Mouse (Mus musculus): Measurements from ENCODE around the gene Scn8a. TPM values are rescaled to one million over a fixed set of nuclear protein-coding genes. Genes with fewer than 3 reads are reported as not detected.
"Not testable (repeated sequence)": the region's sequence is repeated elsewhere in the genome, so short reads cannot be mapped to it uniquely, and the experiment has no call there.

Scn8a gene
- 20.5 and 23.5 TPM in 2 replicates for polyA plus RNA-seq (2016; fragmentation: Nextera tagmentation; extraction: Ambion mirVana)

- peak within 1 kb of the TSS; percentile 96 for H3K4me3 ChIP-seq
- peaks cover 25% of the 10 kb centered on the region for H3K4me1 ChIP-seq
- H3K36me3 ChIP-seq: no peaks in the 10 kb centered on the region
- H3K9ac ChIP-seq (replicated peaks): peak within 1 kb of the TSS; percentile 50
- H3K4me2 ChIP-seq (replicated peaks): peak within 1 kb of the TSS; percentile 60
- H3K27me3 ChIP-seq: peaks cover 41% of the 10 kb centered on the region
- no peak for ATAC-seq (ENCODE audit: low FRiP score, low read depth)
- H3K27ac ChIP-seq (replicated peaks): peak within 1 kb of the TSS; percentile 72
- H3K9me3 ChIP-seq: no peaks in the 10 kb centered on the region
- 79% methylated on average over 7 of the region's 7 CpGs for WGBS
Observed at GRCm38 (mm10) chr15:100869558-100869957, at the start of gene Scn8a. Gene Scn8a (plus strand): TSS chr15:100869858.

DNA sequence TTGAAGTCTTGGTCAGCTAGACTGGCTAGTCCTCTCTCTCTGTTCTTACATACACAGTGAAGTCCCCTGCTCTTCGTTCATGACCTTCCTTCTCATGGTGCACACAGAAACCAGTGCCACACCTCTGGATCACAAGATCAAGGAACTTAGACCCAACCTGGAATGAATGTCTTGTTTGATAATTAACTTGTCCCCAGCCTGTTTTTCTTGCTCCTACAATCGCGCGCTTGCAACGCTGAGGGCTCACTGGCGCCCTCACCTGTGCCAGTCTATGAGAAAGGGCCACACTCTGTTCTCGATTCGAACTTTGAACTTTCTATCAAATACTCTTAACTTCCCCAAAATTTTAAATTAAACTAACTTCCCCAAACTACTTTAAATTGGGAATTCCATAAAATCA is 47.8 kb upstream of the Scn8a start:
- H3K9ac ChIP-seq (replicated peaks): no peak overlapping the region
- no peaks in the 10 kb centered on the region for H3K9me3 ChIP-seq
- no peak overlapping the region for H3K4me2 ChIP-seq (replicated peaks)
- H3K4me1 ChIP-seq: peaks cover 7% of the 10 kb centered on the region
- no peak for ATAC-seq (ENCODE audit: low FRiP score, low read depth)
- H3K27me3 ChIP-seq: peaks cover 45% of the 10 kb centered on the region
- no peaks in the 10 kb centered on the region for H3K36me3 ChIP-seq
- WGBS: 65% methylated on average over 8 of the region's 8 CpGs
- H3K27ac ChIP-seq (replicated peaks): no peak overlapping the region
- no peak overlapping the region for H3K4me3 ChIP-seq

DNA sequence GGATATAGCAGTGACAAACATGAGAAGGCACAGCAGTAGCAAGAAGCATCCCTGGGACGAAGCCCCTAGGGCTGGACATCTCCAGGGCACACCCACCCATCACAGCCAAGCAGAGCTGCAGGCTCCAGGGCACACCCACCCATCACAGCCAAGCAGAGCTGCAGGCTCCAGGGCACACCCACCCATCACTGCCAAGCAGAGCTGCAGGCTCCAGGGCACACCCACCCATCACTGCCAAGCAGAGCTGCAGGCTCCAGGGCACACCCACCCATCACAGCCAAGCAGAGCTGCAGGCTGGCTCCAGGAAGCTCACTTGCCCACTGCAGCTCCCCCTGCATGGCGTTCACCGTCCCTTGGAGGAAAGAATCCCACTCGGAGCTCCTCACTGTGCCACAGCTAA is 47.3 kb upstream of the Scn8a start:
- H3K4me1 ChIP-seq; ATAC-seq (ENCODE audit: low FRiP score, low read depth); H3K27ac ChIP-seq (replicated peaks); H3K9me3 ChIP-seq; H3K4me2 ChIP-seq (replicated peaks); H3K36me3 ChIP-seq; H3K9ac ChIP-seq (replicated peaks); H3K4me3 ChIP-seq: not testable (repeated sequence)
- WGBS: 69% methylated on average over 4 of the region's 4 CpGs
- peaks cover 41% of the 10 kb centered on the region for H3K27me3 ChIP-seq

DNA sequence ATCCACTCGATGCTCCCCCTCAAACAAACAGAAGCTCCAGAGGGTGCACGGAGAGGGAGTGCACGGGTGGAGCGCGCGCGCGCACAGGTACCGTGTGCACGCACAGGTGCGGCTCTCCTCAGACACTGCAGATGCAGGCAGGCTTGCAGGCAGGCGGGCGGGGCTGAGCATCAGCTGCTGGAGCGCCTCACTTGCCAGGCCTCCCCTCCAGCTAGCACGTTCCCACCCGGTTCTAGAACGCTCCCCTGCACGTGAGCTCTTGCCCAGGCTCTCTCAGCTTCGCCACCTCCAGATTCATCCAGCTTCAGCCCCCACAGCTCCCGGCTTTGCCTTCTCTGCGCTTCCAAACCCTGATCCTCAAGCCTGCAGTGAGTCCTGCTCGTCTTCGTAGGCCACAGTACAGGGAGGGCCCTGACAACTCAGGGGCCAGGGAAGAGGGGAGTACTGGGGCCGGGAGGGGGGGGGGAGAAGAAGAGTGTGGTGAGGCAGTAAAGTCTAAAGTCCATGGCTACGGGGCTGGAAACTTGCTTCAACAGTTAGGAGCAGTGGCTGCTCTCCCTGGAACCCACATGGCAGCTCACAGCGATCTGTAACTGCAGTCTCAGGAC is 44.3 kb upstream of the Scn8a start:
- no peak overlapping the region for H3K4me3 ChIP-seq

DNA sequence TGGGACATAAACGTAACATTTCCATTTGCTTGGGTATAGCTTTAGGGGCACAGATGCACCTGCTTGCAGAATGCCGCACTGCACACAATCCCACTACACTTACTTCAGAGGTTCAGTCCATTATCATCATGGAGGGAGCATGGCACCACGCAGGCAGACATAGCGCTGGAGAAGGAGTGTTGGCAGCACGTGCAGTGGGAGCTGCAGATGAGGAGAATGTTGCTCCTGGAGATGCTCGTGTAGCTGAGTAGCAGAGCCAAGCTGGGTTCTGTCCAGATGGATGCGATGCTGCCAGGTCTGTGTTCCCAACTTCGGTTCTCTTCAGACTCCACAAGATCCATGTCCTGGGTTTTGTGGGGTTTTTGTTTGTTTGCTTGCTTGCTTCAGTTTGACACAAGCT is 43.6 kb upstream of the Scn8a start:
- Histone ChIP-seq H3K4me2 (replicated peaks) (no peak overlapping the region), H3K9me3 (no peaks in the 10 kb centered on the region), H3K27me3 (peaks cover 33% of the 10 kb centered on the region), H3K9ac (replicated peaks) (no peak overlapping the region), H3K27ac (replicated peaks) (no peak overlapping the region), H3K36me3 (no peaks in the 10 kb centered on the region), H3K4me3 (no peak overlapping the region), H3K4me1 (peaks cover 7% of the 10 kb centered on the region)
- WGBS: 88% methylated on average over 8 of the region's 8 CpGs
- ATAC-seq (ENCODE audit: low FRiP score, low read depth): no peak

More for the DNA sequence above, 44.3 kb upstream of the Scn8a start:
- no peaks in the 10 kb centered on the region for H3K9me3 ChIP-seq
- WGBS: 21% methylated on average over 26 of the region's 26 CpGs
- peaks cover 36% of the 10 kb centered on the region for H3K27me3 ChIP-seq
- peak overlapping the region; percentile 41 for H3K4me2 ChIP-seq (replicated peaks)
- peaks cover 7% of the 10 kb centered on the region for H3K4me1 ChIP-seq
- H3K27ac ChIP-seq (replicated peaks): no peak overlapping the region
- no peaks in the 10 kb centered on the region for H3K36me3 ChIP-seq
- ATAC-seq (ENCODE audit: low FRiP score, low read depth): no peak
- 0 out of 2 replicates have a peak overlapping the region, but pooled peaks have one; percentile 24 for H3K9ac ChIP-seq (replicated peaks)

DNA sequence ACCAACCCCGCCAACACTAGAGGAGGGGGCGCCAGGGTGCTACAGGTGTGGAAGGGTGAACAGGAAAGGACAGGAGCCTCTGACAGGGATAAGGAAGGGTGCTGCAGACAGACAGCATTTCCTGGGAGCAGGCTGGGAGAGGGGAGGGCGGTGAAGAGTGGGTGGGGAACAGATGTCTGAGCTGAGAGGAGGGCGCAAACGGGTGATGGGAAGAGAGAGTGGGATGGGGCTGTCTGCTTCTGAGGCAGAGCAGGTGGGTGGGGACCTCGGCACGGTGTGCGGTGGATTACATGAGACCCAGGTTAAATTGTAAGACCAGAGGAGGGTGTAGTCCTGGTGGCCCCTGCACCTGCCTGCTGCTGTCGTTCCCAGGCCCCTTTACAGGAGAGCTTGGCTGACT is 39.9 kb upstream of the Scn8a start:
- Histone ChIP-seq H3K9ac (replicated peaks) (no peak overlapping the region), H3K4me3 (no peak overlapping the region), H3K27me3 (peaks cover 22% of the 10 kb centered on the region), H3K4me1 (peaks cover 10% of the 10 kb centered on the region), H3K4me2 (replicated peaks) (no peak overlapping the region), H3K27ac (replicated peaks) (no peak overlapping the region), H3K9me3 (no peaks in the 10 kb centered on the region), H3K36me3 (no peaks in the 10 kb centered on the region)
- 88% methylated on average over 9 of the region's 9 CpGs for WGBS
- ATAC-seq (ENCODE audit: low FRiP score, low read depth): no peak

DNA sequence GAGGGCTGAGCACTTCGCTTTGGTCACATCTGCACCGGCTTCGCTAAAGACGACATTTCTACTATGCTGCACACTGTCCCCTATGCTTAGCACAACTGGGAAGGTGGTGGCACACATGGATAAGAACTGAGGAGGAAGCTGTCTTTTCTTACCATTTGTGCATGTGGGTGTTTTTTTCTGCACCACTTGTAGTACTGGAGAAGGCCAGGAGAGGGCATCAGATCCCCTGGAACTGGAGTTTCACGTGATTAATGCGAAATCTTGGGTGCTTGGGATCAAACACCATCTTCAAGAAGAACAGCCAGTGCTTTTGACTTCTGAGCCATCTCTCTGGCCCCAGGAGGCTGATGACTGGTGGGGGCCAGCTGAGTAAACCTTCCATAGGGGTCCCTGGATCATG is 39.0 kb upstream of the Scn8a start:
- peaks cover 3% of the 10 kb centered on the region; the same call in 1 of the 2 replicates for H3K4me1 ChIP-seq
- H3K4me3 ChIP-seq: no peak overlapping the region
- H3K4me2 ChIP-seq (replicated peaks): no peak overlapping the region
- WGBS: 55% methylated on average over 6 of the region's 6 CpGs
- H3K9ac ChIP-seq (replicated peaks): no peak overlapping the region
- no peaks in the 10 kb centered on the region for H3K36me3 ChIP-seq
- ATAC-seq (ENCODE audit: low FRiP score, low read depth): no peak
- H3K9me3 ChIP-seq: no peaks in the 10 kb centered on the region
- H3K27me3 ChIP-seq: peaks cover 13% of the 10 kb centered on the region
- no peak overlapping the region for H3K27ac ChIP-seq (replicated peaks)

- 84% methylated on average over 8 of the region's 8 CpGs for WGBS
- H3K27me3 ChIP-seq: peaks cover 9% of the 10 kb centered on the region; the same call in 1 of the 2 replicates
- no peak overlapping the region for H3K27ac ChIP-seq (replicated peaks)
- 0 out of 2 replicates have a peak, but pooled peaks cover 3% of the 10 kb centered on the region for H3K4me1 ChIP-seq
- H3K9me3 ChIP-seq: no peaks in the 10 kb centered on the region
- no peak overlapping the region for H3K4me2 ChIP-seq (replicated peaks)
- no peaks in the 10 kb centered on the region for H3K36me3 ChIP-seq
- no peak overlapping the region for H3K9ac ChIP-seq (replicated peaks)
- no peak overlapping the region for H3K4me3 ChIP-seq
- no peak for ATAC-seq (ENCODE audit: low FRiP score, low read depth)
Observed at GRCm38 (mm10) chr15:100832144-100832543, 37.5 kb upstream of the Scn8a start.

DNA sequence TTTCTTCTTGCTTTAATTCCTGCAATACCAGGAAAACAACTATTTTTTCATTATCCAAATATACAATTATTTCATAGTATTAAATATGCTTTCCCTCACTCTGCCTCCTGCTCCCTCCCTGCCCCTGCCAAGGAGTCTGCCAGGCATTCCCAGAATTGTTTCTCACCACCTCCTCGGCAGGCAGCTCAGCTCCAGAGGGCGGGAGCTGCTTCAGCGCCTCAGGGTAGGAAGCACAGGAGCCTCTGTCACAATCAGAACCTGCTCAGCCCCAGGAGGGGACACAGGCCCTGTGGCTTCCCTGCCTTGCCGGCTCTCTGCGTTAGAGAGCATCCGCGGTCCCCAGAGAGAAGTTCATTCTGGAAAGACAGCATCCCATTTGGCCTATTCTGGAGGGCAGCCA is 36.9 kb upstream of the Scn8a start:
- H3K27ac ChIP-seq (replicated peaks): no peak overlapping the region
- no peak overlapping the region for H3K4me3 ChIP-seq
- no peaks in the 10 kb centered on the region for H3K9me3 ChIP-seq
- no peak overlapping the region for H3K9ac ChIP-seq (replicated peaks)
- H3K36me3 ChIP-seq: no peaks in the 10 kb centered on the region
- 0 out of 2 replicates have a peak, but pooled peaks cover 3% of the 10 kb centered on the region for H3K4me1 ChIP-seq
- H3K27me3 ChIP-seq: peaks cover 9% of the 10 kb centered on the region; the same call in 1 of the 2 replicates
- ATAC-seq (ENCODE audit: low FRiP score, low read depth): no peak
- H3K4me2 ChIP-seq (replicated peaks): no peak overlapping the region
- 37% methylated on average over 7 of the region's 7 CpGs for WGBS

- 83% methylated on average over 8 of the region's 8 CpGs for WGBS
- Histone ChIP-seq H3K9me3 (no peaks in the 10 kb centered on the region), H3K9ac (replicated peaks) (no peak overlapping the region), H3K4me2 (replicated peaks) (no peak overlapping the region), H3K4me1 (peaks cover 3% of the 10 kb centered on the region; the same call in 1 of the 2 replicates), H3K27me3 (peaks cover 9% of the 10 kb centered on the region; the same call in 1 of the 2 replicates), H3K36me3 (no peaks in the 10 kb centered on the region), H3K4me3 (no peak overlapping the region), H3K27ac (replicated peaks) (no peak overlapping the region)
- ATAC-seq (ENCODE audit: low FRiP score, low read depth): no peak
Observed at GRCm38 (mm10) chr15:100836729-100837128, 32.9 kb upstream of the Scn8a start.

DNA sequence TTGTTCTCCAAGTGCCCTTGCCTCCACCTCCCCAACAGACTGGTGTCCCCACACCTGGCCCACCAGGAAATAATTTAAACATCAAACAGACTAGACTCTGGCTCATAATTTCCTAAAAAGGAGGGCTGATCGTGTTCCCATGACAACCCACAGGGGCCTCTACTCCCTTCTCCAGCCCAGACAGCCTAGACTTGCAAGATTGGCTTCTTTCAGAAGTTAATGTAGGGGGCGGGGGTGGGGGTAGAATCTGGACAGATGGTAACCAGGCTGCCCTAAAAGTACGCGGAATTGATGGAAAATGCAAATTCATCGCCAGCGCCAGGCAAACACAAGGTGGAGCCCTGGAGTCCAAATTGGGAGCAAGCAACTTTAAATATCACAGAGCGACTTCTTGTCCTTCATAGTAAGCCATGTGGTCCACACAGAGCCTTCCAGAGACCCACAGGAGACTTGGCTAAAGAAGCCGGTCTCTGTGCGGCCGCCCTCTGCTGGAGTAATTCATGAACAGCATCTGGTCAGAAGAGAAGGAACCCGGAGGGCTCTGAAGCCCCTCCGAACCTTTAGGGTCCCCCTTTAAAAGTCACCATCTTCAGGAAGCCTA is 31.0 kb upstream of the Scn8a start:
- WGBS: 38% methylated on average over 12 of the region's 12 CpGs
- Histone ChIP-seq H3K27me3 (peaks cover 4% of the 10 kb centered on the region; the same call in 1 of the 2 replicates), H3K36me3 (no peaks in the 10 kb centered on the region), H3K4me2 (replicated peaks) (no peak overlapping the region), H3K9ac (replicated peaks) (no peak overlapping the region), H3K4me1 (no peaks in the 10 kb centered on the region; the same call in 1 of the 2 replicates), H3K9me3 (no peaks in the 10 kb centered on the region), H3K27ac (replicated peaks) (no peak overlapping the region), H3K4me3 (no peak overlapping the region)
- no peak for ATAC-seq (ENCODE audit: low FRiP score, low read depth)

DNA sequence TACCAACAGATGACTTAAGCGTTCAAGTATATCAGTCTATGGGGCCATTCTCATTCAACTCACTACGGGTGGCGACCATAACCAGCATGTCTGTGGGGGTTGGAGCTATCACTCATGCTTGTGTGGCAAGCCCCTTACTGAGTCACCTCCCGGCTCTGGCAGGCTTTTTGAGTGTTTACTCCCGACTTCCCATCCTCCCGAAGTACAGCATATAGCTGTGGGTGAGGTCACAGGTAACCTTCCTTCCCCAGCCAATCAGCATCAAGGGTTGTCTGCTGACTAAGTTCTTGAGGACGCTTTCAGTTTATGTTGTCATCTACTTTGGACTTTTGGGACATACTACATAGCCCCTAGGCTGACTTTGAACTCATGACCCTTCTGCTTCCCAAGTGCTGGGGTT is 25.3 kb upstream of the Scn8a start:
- WGBS: 90% methylated on average over 7 of the region's 7 CpGs
- no peak overlapping the region for H3K4me2 ChIP-seq (replicated peaks)
- no peaks in the 10 kb centered on the region for H3K27me3 ChIP-seq
- H3K4me1 ChIP-seq: peaks cover 8% of the 10 kb centered on the region; the same call in 1 of the 2 replicates
- no peak overlapping the region for H3K27ac ChIP-seq (replicated peaks)
- no peak overlapping the region for H3K9ac ChIP-seq (replicated peaks)
- peaks cover 7% of the 10 kb centered on the region; the same call in 1 of the 2 replicates for H3K9me3 ChIP-seq
- no peak for ATAC-seq (ENCODE audit: low FRiP score, low read depth)
- no peak overlapping the region for H3K4me3 ChIP-seq
- no peaks in the 10 kb centered on the region for H3K36me3 ChIP-seq

All from midbrain, embryonic 12.5 days (tissue).